Mouse (Mus musculus): ENCODE measurements around the gene Pgs1.

GRCm38 (mm10) chr11:117996066-117996465 is 10.0 kb downstream of the Pgs1 start:
- TF ChIP-seq GATA1 (IDR thresholded peaks at IDR 0.05; ENCODE audit: low read length) (no peak), TAL1 (IDR thresholded peaks at IDR 0.05; ENCODE audit: low read length) (no peak)

Data from erythroblast, embryonic 14.5 days (primary cell).